Mouse (Mus musculus) liver, postnatal 0 days (tissue): ENCODE results near the gene Mrps9. TPM values are rescaled to one million over a fixed set of nuclear protein-coding genes. Genes with fewer than 3 reads are reported as not detected.

ENCODE experiments used
- ATAC-seq: fragments of 200-750 bp; cut with Nextera tagmentation; 2 replicates; pipeline ENCODE4 v1.8.0; 2017; ENCODE audit warnings: mild to moderate bottlenecking, moderate library complexity
- DNase-seq: peaks from one replicate; pipeline ENCODE4 v3.0.0-alpha.2; 2016
- H3K27ac ChIP-seq: fragments of 300-500 bp; sonication (generic); 2 replicates; pipeline ENCODE4 v1.5.1; 2014; ENCODE audit warnings: antibody characterized with exemption, moderate library complexity, mild to moderate bottlenecking, low read depth
- H3K27me3 ChIP-seq: fragments of 300-500 bp; sonication (generic); 2 replicates; pipeline ENCODE4 v1.6.1; 2014; ENCODE audit warnings: low read length, control low read depth, mixed read lengths; ENCODE audit not compliant: insufficient read depth
- H3K36me3 ChIP-seq: fragments of 300-500 bp; sonication (generic); replicated peaks from 2 replicates; pipeline ENCODE4 v1.6.1; 2014; ENCODE audit warnings: mild to moderate bottlenecking, control low read depth, low read length, moderate library complexity, mixed read lengths; ENCODE audit not compliant: insufficient read depth
- H3K4me1 ChIP-seq: fragments of 300-500 bp; sonication (generic); 2 replicates; pipeline ENCODE4 v1.6.1; 2014; ENCODE audit warnings: antibody characterized with exemption, mild to moderate bottlenecking, control low read depth; ENCODE audit not compliant: insufficient read depth
- H3K4me2 ChIP-seq: fragments of 300-500 bp; sonication (generic); 2 replicates; pipeline ENCODE4 v1.6.1; 2014; ENCODE audit warnings: low read depth, mild to moderate bottlenecking, low read length, moderate library complexity, mixed read lengths
- H3K4me3 ChIP-seq: fragments of 300-500 bp; sonication (generic); 2 replicates; pipeline ENCODE4 v1.5.1; 2014; ENCODE audit warnings: low read depth, low read length
- H3K9ac ChIP-seq: fragments of 300-500 bp; sonication (generic); replicated peaks from 2 replicates; pipeline ENCODE4 v1.6.1; 2014; ENCODE audit warnings: mild to moderate bottlenecking, moderate library complexity
- H3K9me3 ChIP-seq: fragments of 300-500 bp; sonication (generic); 2 replicates; pipeline ENCODE4 v1.6.1; 2016; ENCODE audit warnings: mild to moderate bottlenecking, control low read depth, low read length, mixed read lengths
- CTCF ChIP-seq: sonication (generic); IDR thresholded peaks from 2 replicates; pipeline ENCODE4 v1.5.1; 2016; ENCODE audit warnings: antibody characterized with exemption, low read depth
- EP300 ChIP-seq: IDR thresholded peaks from 2 replicates; pipeline ENCODE4 v1.6.1; 2016; ENCODE audit warnings: antibody characterized with exemption, low read depth, mild to moderate bottlenecking
- WGBS: fragments of 180-500 bp; shearing (Covaris S2); extraction: QIAGEN DNeasy Blood & Tissue Kit; methylation state at CpG from one replicate; pipeline ENCODE4 v1.1.7; 2014; ENCODE audit not compliant: insufficient replicate concordance; 5-methylcytosine and 5-hydroxymethylcytosine counted together
- polyA plus RNA-seq: library from polyadenylated mRNA; unstranded; fragments of >200 nt; fragmentation: Nextera tagmentation; extraction: Ambion mirVana; gene quantifications from 2 replicates; pipeline ENCODE4 v1.2.1, GENCODE M21; 2015

Mrps9 gene
- polyA plus RNA-seq, 1 experiment from 2014 or later = 25.4 TPM

DNA sequence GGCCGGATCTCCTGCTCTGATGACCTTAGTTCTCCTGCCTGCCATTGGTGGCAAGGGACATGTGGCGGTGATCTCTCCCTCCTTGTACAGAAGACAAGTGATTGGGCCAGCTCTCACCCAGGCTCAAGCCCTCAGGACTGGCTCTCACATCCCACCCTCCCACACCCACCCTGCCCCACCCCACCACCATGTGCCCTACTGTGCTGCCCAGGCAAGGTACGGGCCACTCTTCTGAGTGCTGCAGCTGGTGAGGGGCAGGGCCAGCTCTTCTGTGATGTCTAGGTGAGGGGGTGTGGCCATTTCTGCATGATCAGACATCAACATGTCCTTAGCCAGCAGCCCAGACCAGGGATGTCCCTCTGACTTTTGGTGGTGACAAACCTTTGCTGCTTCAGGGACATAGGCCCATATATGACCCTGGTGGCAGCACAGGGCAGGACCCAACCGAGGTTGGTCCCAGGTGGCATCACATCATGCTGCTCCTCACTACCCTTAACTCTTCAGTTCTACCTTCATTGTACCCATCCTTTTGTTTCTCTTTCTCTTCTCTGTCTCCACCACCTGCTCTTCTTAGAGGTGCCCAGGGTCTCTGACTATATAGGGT is 14.4 kb downstream of the Mrps9 start:
- TF ChIP-seq CTCF (no peak), EP300 (no peak)
- no peak overlapping the region for H3K4me3 ChIP-seq
- no peaks in the 10 kb centered on the region for H3K27me3 ChIP-seq
- no peak overlapping the region for H3K9ac ChIP-seq
- peaks cover 6% of the 10 kb centered on the region for H3K4me1 ChIP-seq
- 77% methylated on average over 4 of the region's 4 CpGs for WGBS
- H3K36me3 ChIP-seq = 0 out of 2 replicates have a peak, but pooled peaks cover 6% of the 10 kb centered on the region
- DNase-seq (peak; percentile 20), ATAC-seq (peak; percentile 44)
- no peaks in the 10 kb centered on the region for H3K9me3 ChIP-seq
- H3K4me2 ChIP-seq = no peak overlapping the region
- 0 out of 2 replicates have a peak overlapping the region, but pooled peaks have one; percentile 3 for H3K27ac ChIP-seq

- H3K27me3 ChIP-seq = no peaks in the 10 kb centered on the region
- H3K27ac ChIP-seq = 0 out of 2 replicates have a peak overlapping the region, but pooled peaks have one; percentile 3
- no peak overlapping the region for H3K4me3 ChIP-seq
- H3K4me1 ChIP-seq = peaks cover 6% of the 10 kb centered on the region
- H3K4me2 ChIP-seq = no peak overlapping the region
- peak; percentile 54 for DNase-seq
- TF ChIP-seq CTCF (0 out of 2 replicates have a peak, but pooled peaks have one; percentile 3), EP300 (no peak)
- peak; percentile 66 for ATAC-seq
- H3K9me3 ChIP-seq = no peaks in the 10 kb centered on the region
- H3K36me3 ChIP-seq = 0 out of 2 replicates have a peak, but pooled peaks cover 6% of the 10 kb centered on the region
- WGBS = 76% methylated on average over 4 of the region's 4 CpGs
- H3K9ac ChIP-seq = no peak overlapping the region
These were observed 15.0 kb downstream of the Mrps9 start for GRCm38 (mm10) chr1:42865986-42866385.

GRCm38 (mm10) chr1:42867188-42867587 is 16.2 kb downstream of the Mrps9 start:
- no peak overlapping the region for H3K27ac ChIP-seq
- no peaks in the 10 kb centered on the region for H3K9me3 ChIP-seq
- TF ChIP-seq EP300 (no peak), CTCF (no peak)
- no peaks in the 10 kb centered on the region for H3K27me3 ChIP-seq
- H3K9ac ChIP-seq = no peak overlapping the region
- DNase-seq = no peak
- no peak overlapping the region for H3K4me2 ChIP-seq
- WGBS = 73% methylated on average over 3 of the region's 3 CpGs
- peaks cover 6% of the 10 kb centered on the region for H3K4me1 ChIP-seq
- H3K36me3 ChIP-seq = 0 out of 2 replicates have a peak, but pooled peaks cover 6% of the 10 kb centered on the region
- no peak for ATAC-seq
- no peak overlapping the region for H3K4me3 ChIP-seq

DNA sequence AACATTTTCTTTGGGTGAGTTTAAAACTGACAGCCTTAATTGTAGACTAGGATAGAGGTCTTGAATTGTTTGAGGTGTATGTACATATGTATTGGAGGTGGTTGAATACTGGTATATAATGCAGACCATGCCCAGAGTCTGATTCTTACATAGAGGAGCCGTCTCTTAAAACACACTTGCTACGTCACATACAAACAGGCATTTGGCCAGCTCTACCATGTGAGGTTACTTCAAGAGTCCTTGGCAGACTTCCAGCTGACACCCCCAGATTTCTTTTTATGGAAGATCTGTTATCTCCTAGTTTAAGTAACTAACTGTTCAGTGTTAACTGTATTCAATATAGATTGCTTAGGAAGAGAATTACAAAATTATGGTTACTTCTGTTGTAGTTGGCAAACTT is 23.1 kb downstream of the Mrps9 start:
- Histone ChIP-seq H3K9ac (no peak overlapping the region), H3K27me3 (no peaks in the 10 kb centered on the region), H3K4me2 (no peak overlapping the region), H3K4me1 (0 out of 2 replicates have a peak, but pooled peaks cover under 1% of the 10 kb centered on the region), H3K27ac (no peak overlapping the region), H3K4me3 (no peak overlapping the region), H3K36me3 (no peaks in the 10 kb centered on the region), H3K9me3 (no peaks in the 10 kb centered on the region)
- TF ChIP-seq CTCF (no peak), EP300 (no peak)
- DNase-seq (no peak), ATAC-seq (no peak)
- WGBS = 73% methylated on average over 2 of the region's 2 CpGs

DNA sequence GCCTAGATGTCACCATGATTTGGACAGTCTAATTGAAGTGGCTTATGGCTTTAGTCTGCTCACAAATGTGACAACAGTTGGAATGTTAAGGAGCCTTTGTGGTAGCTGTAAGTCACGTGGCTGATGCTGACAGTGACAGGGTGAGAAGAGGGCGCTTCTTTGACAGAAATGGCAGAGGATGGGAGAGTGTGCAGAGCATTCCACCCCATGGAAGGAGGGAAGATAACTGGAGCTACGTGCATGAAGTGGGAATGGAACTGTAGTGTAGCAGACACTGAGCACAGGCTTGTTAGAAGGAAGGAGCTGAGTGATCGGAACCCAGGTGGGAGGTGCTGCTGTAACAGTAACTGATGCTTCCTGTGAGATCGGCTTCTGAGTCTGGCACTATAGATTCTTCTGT is 24.2 kb downstream of the Mrps9 start:
- no peak overlapping the region for H3K27ac ChIP-seq
- H3K4me3 ChIP-seq = no peak overlapping the region
- DNase-seq (no peak), ATAC-seq (no peak)
- H3K4me2 ChIP-seq = no peak overlapping the region
- no peaks in the 10 kb centered on the region for H3K27me3 ChIP-seq
- no peak for TF ChIP-seq CTCF
- TF ChIP-seq EP300 = no peak
- 84% methylated on average over 5 of the region's 5 CpGs for WGBS
- H3K9ac ChIP-seq = no peak overlapping the region
- 0 out of 2 replicates have a peak, but pooled peaks cover 2% of the 10 kb centered on the region for H3K4me1 ChIP-seq
- no peaks in the 10 kb centered on the region for H3K36me3 ChIP-seq
- H3K9me3 ChIP-seq = no peaks in the 10 kb centered on the region

- H3K9me3 ChIP-seq = no peaks in the 10 kb centered on the region
- no peaks in the 10 kb centered on the region for H3K36me3 ChIP-seq
- no peak overlapping the region for H3K9ac ChIP-seq
- H3K4me1 ChIP-seq = 0 out of 2 replicates have a peak, but pooled peaks cover 2% of the 10 kb centered on the region
- H3K27me3 ChIP-seq = no peaks in the 10 kb centered on the region
- H3K27ac ChIP-seq = no peak overlapping the region
- no peak overlapping the region for H3K4me2 ChIP-seq
- H3K4me3 ChIP-seq = no peak overlapping the region
- 83% methylated on average over 4 of the region's 4 CpGs for WGBS
- no peak for DNase-seq
- no peak for ATAC-seq
- no peak for TF ChIP-seq EP300
- no peak for TF ChIP-seq CTCF
These were observed 25.5 kb downstream of the Mrps9 start for GRCm38 (mm10) chr1:42876463-42877093.
